ENCODE assay signal across 7 mouse cellular contexts in genomic region chr7:137221599-137221998, GRCm38 (mm10).
DNase-seq lines count a peak whose midpoint lies in the region; ATAC-seq and TF ChIP-seq lines count a peak whose summit lies in the region.

No protein-coding gene starts in this region.

- ATAC-seq in stomach, embryonic 14.5 days (ENCODE audit: insufficient number of reproducible peaks, insufficient read depth, low FRiP score, low read depth), result peak; percentile 33; the same call in 1 of the 2 replicates
- ATAC-seq in stomach, postnatal 0 days (ENCODE audit: low FRiP score, low TSS enrichment), result no peak
- peak; percentile 83 for ATAC-seq in forebrain, embryonic 13.5 days
- ATAC-seq in erythroblast, adult 5-6 weeks (replicated peaks; ENCODE audit: low FRiP score, poor library complexity, severe bottlenecking), result no peak

- no peak overlapping the region for H3K4me3 ChIP-seq in stomach, embryonic 14.5 days (ENCODE audit: low read depth, low read length)
- no peak overlapping the region for H3K4me3 ChIP-seq in stomach, postnatal 0 days (ENCODE audit: low read depth, low read length)
- no peak overlapping the region for H3K4me3 ChIP-seq in forebrain, embryonic 13.5 days

- WGBS in stomach, embryonic 14.5 days, result 21% methylated on average over 6 of the region's 6 CpGs
- WGBS in stomach, postnatal 0 days, result 29% methylated on average over 6 of the region's 6 CpGs
- WGBS in forebrain, embryonic 13.5 days, result 22% methylated on average over 6 of the region's 6 CpGs

- no peaks in the 10 kb centered on the region for H3K9me3 ChIP-seq in stomach, embryonic 14.5 days (ENCODE audit: control insufficient read depth, low read depth, low read length)
- H3K9me3 ChIP-seq in stomach, postnatal 0 days (ENCODE audit: control insufficient read depth, low read length), result no peaks in the 10 kb centered on the region
- H3K9me3 ChIP-seq in forebrain, embryonic 13.5 days (replicated peaks), result no peaks in the 10 kb centered on the region

- TF ChIP-seq CTCF in stomach, postnatal 0 days (IDR thresholded peaks at IDR 0.05; ENCODE audit: low read depth), result no peak

- TF ChIP-seq EP300 in stomach, postnatal 0 days (optimal IDR thresholded peaks at IDR 0.05), result no peak

- H3K27ac ChIP-seq in stomach, embryonic 14.5 days (ENCODE audit: low read length), result no peak overlapping the region
- no peak overlapping the region for H3K27ac ChIP-seq in stomach, postnatal 0 days (replicated peaks)
- no peak overlapping the region for H3K27ac ChIP-seq in forebrain, embryonic 13.5 days

- no peaks in the 10 kb centered on the region for H3K36me3 ChIP-seq in stomach, embryonic 14.5 days (ENCODE audit: control insufficient read depth, insufficient read depth, low read length)
- no peaks in the 10 kb centered on the region for H3K36me3 ChIP-seq in stomach, postnatal 0 days (ENCODE audit: control insufficient read depth, insufficient read depth, low read length)
- H3K36me3 ChIP-seq in forebrain, embryonic 13.5 days (ENCODE audit: poor library complexity, severe bottlenecking), result no peaks in the 10 kb centered on the region

- no peak overlapping the region for H3K4me2 ChIP-seq in stomach, embryonic 14.5 days (replicated peaks; ENCODE audit: low read depth, low read length)
- no peak overlapping the region for H3K4me2 ChIP-seq in stomach, postnatal 0 days (replicated peaks; ENCODE audit: low read depth)
- H3K4me2 ChIP-seq in forebrain, embryonic 13.5 days, result no peak overlapping the region

- H3K9ac ChIP-seq in stomach, embryonic 14.5 days (replicated peaks; ENCODE audit: low read depth, low read length), result no peak overlapping the region
- no peak overlapping the region for H3K9ac ChIP-seq in stomach, postnatal 0 days (ENCODE audit: low read length)
- H3K9ac ChIP-seq in forebrain, embryonic 13.5 days, result no peak overlapping the region

- H3K27me3 ChIP-seq in stomach, embryonic 14.5 days (ENCODE audit: control insufficient read depth, insufficient read depth, low read length), result no peaks in the 10 kb centered on the region
- no peaks in the 10 kb centered on the region for H3K27me3 ChIP-seq in stomach, postnatal 0 days (ENCODE audit: control insufficient read depth, insufficient read depth, low read length)
- H3K27me3 ChIP-seq in forebrain, embryonic 13.5 days, result peaks cover 69% of the 10 kb centered on the region

- no peak for DNase-seq in stomach, postnatal 0 days (ENCODE audit: low spot score)
- peak; percentile 48 to 51 for DNase-seq in kidney, postnatal 4 days
- DNase-seq in T-cell, adult 2 months (ENCODE audit: low spot score), result no peak
- no peak for DNase-seq in left cerebral cortex, postnatal 25 days (ENCODE audit: low spot score in 2 of 2)

- H3K4me1 ChIP-seq in stomach, embryonic 14.5 days (ENCODE audit: control insufficient read depth, insufficient read depth, low read length), result peaks cover 4% of the 10 kb centered on the region; the same call in 1 of the 2 replicates
- H3K4me1 ChIP-seq in stomach, postnatal 0 days (replicated peaks; ENCODE audit: control insufficient read depth, insufficient read depth), result no peaks in the 10 kb centered on the region
- peaks cover 22% of the 10 kb centered on the region for H3K4me1 ChIP-seq in forebrain, embryonic 13.5 days

- intact Hi-C loops in left cerebral cortex, postnatal 25 days (cut with DNase I), result no loop called here

Comparison
In these comparisons a context has a peak if more than half of its experiments do, and no peak if none do; other contexts are left out.
1. ATAC-seq: peak in stomach, embryonic 14.5 days (single experiment) and forebrain, embryonic 13.5 days (single experiment); none in stomach, postnatal 0 days (single experiment) and erythroblast, adult 5-6 weeks (single experiment).
2. DNase-seq: peak in kidney, postnatal 4 days (2 of 2); none in stomach, postnatal 0 days (single experiment), T-cell, adult 2 months (single experiment) and left cerebral cortex, postnatal 25 days (0 of 2).